Mouse (Mus musculus) gastrocnemius, adult 18-20 months (tissue): ENCODE data around the gene Ubqln1. TPM values are rescaled to one million over a fixed set of nuclear protein-coding genes. Genes with fewer than 3 reads are reported as not detected.

Experiments
- DNase-seq: peaks from one replicate; pipeline ENCODE4 v3.0.0; 2021; ENCODE audit warnings: low spot score
- total RNA-seq, 2 experiments: library from RNA; stranded (reverse); gene quantifications; 2 replicates each; pipeline ENCODE4 v1.2.3; 2021

Gene Ubqln1
- total RNA-seq, 2 experiments from 2014 or later, result 47.6 to 52.7 TPM

DNA sequence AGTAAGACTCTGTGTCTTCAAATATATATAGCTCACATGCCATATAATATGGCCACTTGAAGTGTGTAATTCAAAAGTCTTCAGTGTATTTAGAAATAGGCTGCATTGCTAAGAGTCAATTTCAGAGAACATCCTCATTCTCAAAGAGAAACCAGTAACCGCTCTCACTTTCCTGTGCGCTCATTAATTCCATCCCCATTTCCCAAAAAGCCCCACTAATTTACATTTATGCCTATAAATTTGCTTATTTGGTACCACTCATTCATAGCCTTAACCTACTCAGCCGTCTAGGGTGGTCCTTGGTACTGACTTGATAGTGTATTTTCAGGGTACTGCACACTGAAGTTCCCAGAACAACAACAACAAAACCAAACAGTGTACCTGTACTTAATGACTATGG, 13.5 kb downstream of the Ubqln1 start:
- no peak for DNase-seq

DNA sequence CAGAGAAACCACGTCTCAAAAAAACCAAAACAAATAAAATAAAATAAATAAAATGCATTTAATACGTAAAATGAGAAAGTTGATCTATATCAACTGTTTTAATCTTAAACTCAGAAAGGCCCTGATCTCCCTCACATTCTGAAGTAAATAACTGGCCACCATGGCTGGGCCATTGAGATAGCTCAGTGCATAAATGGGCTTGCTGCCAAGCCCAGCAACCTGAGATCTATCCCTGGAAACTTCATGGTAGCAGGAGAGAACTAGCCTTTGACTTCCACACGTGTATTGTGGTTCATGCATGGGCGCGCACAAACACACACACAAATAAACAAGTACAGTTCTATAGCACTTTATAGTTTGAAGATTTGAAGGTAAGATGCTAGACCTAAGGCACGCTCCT, 14.1 kb downstream of the Ubqln1 start:
- no peak for DNase-seq

DNA sequence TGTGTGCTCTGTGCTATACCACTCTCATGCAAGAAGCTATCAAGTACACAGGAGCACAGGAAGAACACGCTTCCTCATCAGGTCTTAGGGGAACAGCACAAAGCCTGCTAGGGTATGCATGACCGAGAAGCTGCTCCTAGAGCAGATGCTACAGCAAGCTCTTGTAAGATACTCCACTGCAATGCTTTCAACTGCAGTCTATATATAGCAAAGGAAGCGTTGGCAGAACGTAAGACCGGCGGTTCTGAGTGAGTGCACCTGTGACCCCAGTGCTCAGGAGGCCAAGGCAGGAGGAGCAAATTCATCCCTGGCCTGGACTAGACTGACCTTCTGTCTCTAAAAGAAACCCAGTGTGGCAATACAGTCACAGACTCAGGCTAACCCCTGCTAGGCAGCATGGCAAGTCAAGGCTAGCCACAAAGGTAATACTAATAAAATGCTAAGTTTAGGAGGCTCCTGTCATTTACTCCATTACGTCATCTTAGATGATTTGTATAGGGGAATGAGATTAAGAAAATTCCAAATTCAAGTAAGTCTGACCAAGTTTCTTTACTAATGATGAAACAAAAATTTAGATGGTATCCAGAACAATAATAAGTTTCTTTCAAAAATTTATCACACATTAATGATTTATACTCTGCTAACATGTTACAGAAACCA, 17.3 kb downstream of the Ubqln1 start:
- no peak for DNase-seq

DNA sequence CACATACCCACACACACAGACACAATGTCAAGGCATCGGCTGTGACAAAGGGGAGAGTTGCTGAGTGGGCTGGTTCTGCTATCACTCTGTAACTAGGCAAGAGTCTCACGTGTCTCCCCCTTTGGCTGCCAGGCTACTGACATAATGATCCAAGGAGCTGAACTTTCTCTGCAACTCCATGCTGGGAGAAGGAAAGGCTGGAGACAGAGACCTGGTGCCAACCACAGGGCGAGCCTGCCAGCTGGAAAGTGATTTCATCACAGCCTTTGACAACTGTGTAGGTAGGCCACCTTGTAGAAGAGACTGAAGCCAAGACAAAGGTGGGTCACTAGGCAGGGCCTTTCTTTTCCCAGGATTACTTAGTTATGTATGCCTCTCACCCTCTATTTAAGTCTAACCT, 18.2 kb downstream of the Ubqln1 start:
- DNase-seq, result no peak

DNA sequence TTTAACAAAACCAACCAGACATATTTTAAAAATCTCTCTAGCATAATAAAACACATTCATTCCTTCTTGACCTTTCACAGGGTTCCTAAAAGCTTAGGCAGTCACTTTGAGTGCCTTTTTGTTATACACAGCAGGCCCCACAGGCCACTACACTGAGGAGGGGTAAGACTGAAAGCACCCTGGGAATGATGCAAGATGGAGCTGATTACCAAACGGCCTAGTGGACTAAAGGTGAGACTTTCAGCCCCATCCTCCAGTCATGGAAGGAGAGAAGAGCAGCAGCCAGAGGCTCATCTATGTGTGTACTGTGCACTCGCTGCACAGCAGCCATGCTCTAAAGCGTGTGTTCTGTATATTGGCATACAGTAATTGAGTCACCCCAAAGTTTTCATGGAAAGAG, 20.5 kb downstream of the Ubqln1 start:
- no peak for DNase-seq

DNA sequence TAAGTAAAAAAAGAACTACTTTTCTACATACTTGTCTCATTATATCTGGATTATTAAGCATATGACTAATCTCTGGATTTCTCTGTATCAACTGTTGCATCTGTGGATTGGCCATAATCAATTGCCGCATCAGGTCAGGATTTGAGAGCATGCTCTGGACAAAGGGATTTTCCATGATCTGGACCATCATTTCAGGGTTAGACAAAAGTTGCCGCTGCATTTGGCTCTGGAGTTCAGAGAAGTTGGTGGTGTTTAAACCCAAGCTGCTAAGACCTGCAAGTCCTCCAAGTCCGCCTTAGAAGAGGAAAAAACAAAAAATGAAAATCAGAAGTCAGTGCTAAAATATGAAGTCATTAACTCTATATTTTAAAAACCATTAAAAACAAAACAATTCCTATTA, 22.2 kb downstream of the Ubqln1 start:
- DNase-seq, result no peak

DNA sequence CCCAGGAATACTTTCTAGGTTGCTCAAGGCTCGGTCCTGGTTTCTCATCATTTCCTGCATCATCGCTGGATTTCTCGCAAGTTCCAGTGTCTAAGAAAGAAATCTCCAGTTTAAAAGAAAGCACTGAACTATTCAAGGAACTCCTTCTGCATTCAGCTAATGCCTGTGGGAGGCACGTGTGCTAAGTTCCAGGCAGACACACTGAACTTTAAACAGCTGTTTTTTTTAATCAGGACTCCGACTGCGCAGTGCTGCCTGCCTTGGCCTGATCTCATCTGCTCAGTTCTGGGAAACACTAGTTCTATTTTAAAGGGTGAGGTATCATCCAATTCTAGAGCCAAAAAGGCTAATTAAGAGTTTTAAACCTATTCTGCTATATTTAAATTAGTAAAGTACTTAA, 23.3 kb downstream of the Ubqln1 start:
- DNase-seq, result no peak

DNA sequence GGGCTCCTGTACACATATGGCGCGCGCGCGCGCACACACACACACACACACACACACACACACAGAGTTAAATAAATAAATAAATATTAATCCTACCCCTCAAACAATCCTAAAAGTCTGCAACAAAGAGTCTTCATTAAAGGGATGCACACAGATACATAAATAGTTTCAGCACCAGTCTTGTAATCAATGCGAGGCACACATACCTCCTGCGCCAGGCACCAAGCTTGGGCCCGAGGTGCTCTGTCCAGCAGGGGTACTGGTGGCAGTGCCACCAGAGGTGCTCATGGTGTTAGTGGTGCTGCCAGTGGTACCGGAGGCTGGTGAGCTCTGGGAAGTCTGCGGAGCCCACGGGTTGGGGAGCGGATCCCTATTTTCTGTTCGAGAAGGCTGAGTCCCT, 23.9 kb downstream of the Ubqln1 start:
- DNase-seq, result no peak

DNA sequence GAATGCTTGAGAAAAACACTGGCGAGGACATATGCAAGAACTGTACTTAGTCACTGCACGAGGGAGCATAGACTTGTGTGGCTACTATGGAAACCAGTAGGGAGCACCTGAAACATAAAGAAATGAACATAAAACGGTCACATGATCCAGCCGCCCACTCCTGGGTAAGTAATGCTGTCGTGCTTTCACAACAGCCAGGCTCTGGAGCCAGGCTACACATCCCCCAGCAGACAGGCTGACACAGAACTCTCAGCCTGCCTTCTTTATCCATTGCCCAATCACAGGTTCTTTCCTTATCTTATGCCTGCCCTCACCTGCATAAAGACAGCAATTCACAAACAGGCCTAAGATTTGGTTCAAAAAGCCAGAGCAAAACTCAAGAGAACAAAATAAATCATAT, 26.0 kb downstream of the Ubqln1 start:
- no peak for DNase-seq

DNA sequence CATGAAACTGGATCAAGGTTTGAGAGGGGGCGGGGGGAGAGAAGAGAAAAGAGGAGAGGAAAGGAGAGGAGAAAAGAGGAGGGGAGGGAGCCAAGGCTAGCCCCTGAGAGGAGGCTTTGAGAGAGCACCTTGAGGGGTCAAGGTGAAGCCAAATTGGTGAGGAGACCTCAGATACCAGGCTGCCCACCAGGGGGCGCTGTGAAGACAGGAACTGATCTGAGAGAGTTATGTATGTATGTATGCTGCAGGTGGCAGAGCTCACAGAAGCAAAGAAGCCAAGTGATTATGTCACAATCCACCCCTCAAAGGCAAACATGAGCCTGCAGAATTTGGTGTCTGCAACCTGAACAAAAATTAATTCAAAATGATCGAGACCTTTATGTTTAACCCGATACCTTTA, 27.0 kb downstream of the Ubqln1 start:
- peak; percentile 81 for DNase-seq

DNA sequence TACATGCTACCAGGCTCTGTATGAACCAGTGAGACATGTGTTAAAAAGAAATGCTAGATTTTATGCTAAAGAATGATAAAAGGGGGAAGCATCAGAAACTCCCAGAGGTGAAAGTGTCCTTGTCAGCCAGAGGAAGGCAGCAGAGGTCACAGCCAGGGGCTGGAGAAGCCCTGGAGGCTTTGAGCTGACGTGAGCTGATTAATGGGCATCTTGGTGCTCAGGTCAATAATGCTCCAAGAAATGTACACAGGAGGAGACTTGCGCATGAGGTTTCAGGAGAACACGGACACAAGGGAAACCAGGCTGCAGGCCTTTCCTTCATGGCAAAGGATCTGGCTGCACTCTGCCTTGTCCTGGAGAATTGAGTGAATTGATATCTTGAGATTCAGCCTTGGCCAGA, 27.7 kb downstream of the Ubqln1 start:
- no peak for DNase-seq

DNA sequence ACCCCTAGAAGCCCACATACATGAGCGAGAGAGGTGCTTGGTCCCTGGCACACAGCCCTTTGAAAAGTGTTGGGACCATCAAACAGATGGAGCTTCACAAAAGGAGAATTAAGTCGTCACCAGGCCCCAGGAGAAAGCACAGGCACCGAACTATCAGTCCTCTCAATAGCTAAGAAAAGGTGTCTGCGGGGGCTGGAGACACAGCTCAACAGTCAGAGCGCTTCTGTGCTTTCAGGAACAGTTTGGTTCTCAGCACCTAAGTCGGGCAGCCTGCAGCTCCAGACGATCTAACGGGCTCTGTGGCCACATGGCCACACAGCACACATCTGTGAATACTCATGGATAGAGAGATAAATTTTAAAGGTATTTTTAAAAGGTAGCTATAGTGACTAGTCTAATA, 29.2 kb downstream of the Ubqln1 start:
- no peak for DNase-seq

DNA sequence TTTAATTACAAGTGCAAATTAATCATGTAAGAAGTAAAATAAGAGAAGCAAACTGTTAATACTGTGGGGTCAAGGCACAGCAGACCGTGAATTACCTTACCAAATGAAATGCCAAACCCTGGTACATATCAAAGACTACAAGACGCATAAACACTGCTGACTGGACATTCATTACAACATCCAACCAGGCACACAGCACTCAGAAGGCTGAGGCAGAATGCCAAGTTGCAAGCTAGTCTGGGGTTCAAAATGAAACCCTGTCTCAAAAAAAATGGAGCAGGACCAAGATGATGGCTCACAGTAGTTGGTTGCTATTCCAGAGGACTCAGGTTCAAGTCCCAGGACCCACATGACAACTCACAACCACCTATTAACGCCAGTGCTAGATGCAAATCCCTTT, 31.3 kb downstream of the Ubqln1 start:
- DNase-seq, result no peak

DNA sequence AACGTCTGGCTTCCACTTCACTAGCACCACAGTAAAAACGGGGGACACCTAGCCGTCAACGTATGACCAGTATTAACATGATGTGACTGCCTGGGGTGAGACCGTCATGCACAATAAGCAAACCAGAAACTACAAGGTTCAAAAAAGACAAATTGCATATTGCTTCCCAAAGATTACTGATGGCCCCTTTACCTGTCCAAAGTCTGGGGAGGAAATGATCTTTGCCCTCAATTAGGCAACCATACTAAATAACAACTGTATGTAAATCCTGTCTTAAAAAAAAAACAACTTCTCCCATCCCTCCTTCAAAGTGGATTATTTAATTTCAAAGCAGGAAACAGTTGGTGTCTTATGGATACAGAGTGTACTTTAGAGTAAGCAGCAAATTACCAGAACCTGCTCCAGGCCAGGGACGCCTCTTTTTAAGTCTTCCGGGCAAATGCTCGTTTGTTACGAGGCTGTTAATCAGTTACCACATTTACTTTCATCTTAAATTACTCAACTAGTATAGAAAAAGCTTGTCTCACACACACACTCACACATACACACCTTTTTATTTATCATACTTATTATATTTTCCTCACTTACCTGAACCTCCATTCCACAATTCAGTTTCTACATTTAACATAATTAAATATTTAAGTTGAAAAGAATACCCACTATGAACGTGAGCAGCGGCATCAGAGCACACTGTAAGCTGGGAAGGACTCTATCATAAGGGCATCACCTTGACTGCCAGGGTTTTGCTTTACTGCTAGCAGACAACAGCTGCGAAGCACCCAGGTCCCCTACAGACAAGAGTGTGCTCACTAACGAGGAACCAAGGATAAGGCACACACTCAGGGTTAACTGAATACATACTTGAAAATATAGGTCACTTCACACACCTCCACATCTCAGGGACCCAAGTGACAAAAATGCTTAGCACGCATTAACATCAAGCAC, 33.6 kb downstream of the Ubqln1 start:
- no peak for DNase-seq

DNA sequence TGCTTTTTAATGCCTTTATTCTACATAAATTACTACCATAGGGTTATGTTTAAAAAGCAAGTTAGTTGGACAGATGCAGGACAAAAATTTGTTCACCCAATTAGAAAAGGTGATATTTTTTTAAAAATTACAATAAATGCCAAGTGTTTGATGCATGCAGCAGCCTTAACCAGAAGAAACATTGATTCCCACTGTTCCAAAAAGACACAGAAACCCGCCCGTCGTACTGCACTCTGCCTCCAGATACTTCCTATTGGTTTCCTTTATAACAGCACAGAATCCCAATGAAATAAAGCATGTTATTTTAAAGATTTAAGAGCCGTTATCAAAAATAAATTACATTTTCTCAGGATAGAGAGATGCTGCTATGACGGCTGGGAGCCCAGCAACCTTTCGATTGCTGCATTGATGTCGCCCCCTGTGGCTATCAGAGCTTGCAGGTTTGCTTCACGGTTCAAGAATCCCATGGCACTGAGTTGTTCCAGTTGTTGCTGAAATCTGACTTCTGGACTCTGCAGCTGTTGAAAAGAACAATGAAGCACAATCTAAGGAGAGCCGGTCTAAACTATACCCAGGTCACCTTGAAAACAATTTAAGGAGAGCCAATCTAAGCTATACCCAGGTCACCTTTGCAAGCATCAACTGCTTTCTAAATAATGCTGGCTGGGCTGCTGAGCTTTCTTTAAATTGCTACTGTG, 37.8 kb downstream of the Ubqln1 start:
- DNase-seq, result peak; percentile 100

DNA sequence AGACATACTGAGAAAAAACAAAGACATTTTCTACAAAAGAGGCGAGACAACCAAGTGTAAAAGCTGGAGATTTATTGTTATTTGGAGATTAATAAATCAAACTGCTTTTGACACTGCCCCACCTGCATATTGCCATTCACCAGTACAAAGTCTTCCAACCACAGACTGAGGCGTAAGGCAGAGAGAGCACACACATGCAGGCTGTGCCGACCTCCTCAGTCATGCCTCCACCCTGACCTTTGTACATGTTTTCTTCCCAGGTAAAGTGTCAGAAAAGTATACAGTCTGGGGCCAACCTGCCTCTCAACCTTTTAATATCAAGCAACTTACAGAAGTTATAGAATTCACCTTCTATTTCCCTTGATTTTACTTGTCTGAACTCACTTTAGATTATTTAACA, 39.3 kb downstream of the Ubqln1 start:
- no peak for DNase-seq

DNA sequence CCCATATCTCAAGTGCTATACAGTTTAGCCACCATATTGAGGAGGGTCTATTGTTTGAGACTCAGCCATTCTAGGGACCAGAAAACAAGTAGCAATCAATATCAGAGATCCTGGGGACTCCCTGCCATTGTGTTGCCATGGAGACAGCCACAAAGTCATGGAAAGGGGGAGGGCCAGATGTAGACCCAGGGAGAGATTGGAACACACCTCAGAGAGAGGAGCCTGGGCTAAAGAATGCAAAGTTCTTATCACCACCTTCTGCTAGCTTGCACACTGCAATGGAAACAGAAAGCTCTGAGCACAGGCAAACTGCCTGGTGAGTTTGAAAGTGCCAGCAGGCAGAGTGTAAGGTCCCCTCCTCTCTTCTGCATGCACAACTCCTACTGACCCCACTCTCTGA, 47.3 kb downstream of the Ubqln1 start:
- no peak for DNase-seq

DNA sequence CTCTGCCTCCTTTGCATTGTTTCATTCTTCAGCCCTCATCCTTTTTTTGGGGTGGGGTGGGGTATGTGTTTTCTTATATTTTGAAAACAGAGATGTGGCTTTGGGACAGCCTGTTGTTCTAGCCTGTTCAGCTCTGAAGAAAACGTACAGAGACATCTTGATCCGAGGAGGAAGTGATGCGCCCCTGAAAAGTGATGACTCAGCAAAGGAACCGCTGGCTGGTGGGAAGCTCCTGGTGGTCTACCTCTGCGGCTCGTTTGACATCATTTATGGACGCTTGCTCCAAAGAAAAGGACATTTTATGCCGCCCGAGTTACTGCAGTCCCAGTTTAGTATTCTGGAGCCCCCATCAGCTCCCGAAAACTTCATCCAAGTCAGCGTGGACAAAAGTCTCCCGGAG, 52.1 kb downstream of the Ubqln1 start:
- DNase-seq, result no peak

DNA sequence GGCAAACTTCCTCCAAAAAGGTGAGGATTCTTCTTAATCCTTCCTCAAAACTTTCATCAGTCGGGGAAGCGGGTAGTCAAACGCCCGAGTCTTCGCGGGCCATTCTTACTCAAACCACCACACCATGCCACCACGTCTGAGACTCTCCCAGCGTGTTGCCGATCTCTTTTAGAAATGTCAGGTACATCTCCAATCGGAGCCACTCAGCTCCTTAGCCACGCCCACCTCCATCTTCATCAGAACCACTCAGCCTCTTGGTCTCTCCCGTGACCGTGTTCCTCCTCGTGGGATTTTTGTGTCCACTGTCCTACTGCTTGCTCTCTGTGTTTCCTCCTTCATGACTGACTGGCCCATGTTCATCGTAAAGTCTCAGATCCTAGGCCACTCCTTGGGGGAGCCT, 54.7 kb downstream of the Ubqln1 start:
- no peak for DNase-seq

DNA sequence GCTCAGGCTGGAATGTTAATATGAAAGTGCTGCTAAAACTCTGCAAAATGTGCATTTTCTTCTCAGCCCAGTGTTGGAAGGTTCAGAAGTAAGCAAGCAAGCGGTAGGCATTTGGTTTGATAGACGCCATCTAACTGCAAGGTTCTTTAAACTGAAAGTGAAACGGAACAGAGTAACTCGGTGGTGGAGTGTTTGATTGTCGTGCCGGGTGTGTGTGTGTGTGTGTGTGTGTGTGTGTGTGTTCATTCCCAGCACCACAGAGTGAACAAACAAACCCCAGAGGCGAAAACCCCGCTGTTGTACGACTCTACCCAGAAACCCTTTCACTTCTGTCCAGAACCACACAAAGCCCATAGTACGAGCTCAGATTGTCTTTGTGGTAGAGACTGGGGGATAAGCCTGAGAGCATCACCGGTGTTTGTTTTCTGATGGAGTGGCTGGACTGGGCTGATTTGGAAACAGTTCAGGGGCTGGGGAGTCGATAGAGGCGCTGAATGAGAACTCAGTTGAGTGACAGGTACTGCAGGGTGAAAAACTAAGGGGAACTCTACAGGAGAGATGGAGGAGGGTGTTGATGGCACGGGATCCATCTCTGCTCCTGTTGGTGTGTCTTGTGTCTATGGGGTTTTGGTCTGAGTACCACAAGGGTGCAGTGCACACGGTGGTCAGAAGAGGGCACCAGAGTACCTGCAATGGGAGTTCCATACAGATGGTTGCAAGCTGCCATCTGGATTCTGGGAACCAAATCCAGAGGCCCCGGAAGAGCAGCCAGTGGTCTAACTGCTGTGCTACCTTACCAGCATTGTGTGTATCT, 57.1 kb downstream of the Ubqln1 start:
- peak; percentile 87 for DNase-seq

DNA sequence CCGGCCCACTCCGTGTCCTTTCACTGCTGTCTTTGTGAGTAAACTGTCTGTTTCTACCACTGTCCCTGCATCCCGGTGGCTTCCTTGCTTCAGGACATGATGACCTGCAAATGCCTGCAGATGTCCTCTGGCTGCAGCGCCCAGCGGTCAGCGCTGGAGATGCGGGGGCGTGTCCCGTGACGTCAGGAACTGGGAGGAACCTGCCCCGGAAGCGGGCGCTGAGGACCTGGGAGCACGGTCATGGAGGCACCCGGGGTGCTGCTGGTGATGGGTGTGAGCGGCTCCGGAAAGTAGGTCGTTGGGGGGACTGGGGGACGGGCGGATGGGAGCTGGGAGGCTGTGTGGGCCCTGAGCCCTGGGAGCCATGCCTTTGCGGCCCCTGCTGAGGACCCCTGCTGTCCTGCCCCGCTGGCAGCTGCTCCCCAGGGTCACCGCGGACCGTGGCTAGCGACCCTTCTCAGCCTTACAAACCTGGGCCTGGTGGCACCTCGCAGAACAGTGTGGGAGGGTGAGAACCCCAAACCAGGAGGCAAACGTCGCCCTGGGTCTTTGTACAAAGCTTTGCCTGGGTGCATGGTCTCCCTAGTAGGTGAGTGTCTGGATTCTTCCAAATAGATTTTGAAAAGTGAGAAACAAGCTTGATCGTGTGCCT, 57.9 kb downstream of the Ubqln1 start, which contains the start of gene Idnk:
Gene Idnk (plus strand): TSS at position 203 of the 652 bp plus-strand sequence.
- DNase-seq, result peak; percentile 90
